Mouse (Mus musculus) spleen, adult 2 months (tissue): ENCODE results near the gene Doc2a. TPM values are rescaled to one million over a fixed set of nuclear protein-coding genes. Genes with fewer than 3 reads are reported as not detected.
A peak's percentile ranks its signal among the peaks of the same experiment; 100 is the strongest.

Experiments
- DNase-seq, 2 experiments: peaks; one replicate each; pipeline versions ENCODE4 v3.0.0 to v3.0.0-alpha.2; 2012 to 2021; ENCODE audit warnings: low spot score in 2 of 2, low read depth in 1 of 2
- H3K27ac ChIP-seq: fragments of 200-500 bp; 2 replicates; pipeline ENCODE4 v1.5.1; 2012; ENCODE audit warnings: low read length, inconsistent platforms; ENCODE audit not compliant: insufficient read depth
- H3K27me3 ChIP-seq: fragments of 200-500 bp; 2 replicates; pipeline ENCODE4 v1.6.1; 2012; ENCODE audit warnings: mild to moderate bottlenecking, moderate library complexity, low read length, inconsistent platforms; ENCODE audit not compliant: control insufficient read depth, insufficient read depth
- H3K36me3 ChIP-seq: fragments of 200-500 bp; 2 replicates; pipeline ENCODE4 v1.6.1; 2012; ENCODE audit warnings: mild to moderate bottlenecking, low read length, inconsistent platforms; ENCODE audit not compliant: control insufficient read depth, insufficient read depth
- H3K4me1 ChIP-seq: fragments of 200-500 bp; 2 replicates; pipeline ENCODE4 v1.6.1; 2011; ENCODE audit warnings: inconsistent platforms; ENCODE audit not compliant: control insufficient read depth, insufficient read depth, insufficient read length
- H3K4me3 ChIP-seq: fragments of 200-500 bp; 2 replicates; pipeline ENCODE4 v1.5.1; 2011; ENCODE audit warnings: mild to moderate bottlenecking, inconsistent platforms; ENCODE audit not compliant: insufficient read depth, insufficient read length; ENCODE audit errors: extremely low read depth
- CTCF ChIP-seq: fragments of 200-500 bp; IDR thresholded peaks from 2 replicates; pipeline ENCODE4 v1.5.1; 2011; ENCODE audit warnings: mild to moderate bottlenecking, inconsistent platforms; ENCODE audit not compliant: insufficient read depth, insufficient read length, insufficient replicate concordance; ENCODE audit errors: extremely low read depth
- POLR2A ChIP-seq: fragments of 200-500 bp; IDR thresholded peaks from 2 replicates; pipeline ENCODE4 v1.6.1; 2011; ENCODE audit warnings: low read depth, low read length, inconsistent platforms
- WGBS: fragments of 180-500 bp; shearing (Covaris S2); methylation state at CpG from one replicate; pipeline ENCODE4 v1.1.7; 2018; 5-methylcytosine and 5-hydroxymethylcytosine counted together
- polyA plus RNA-seq: library from polyadenylated mRNA; depleted of rRNA; stranded (reverse); fragments of >200 nt; gene quantifications from 2 replicates; pipeline ENCODE4 v1.2.3, GENCODE M21; 2012

Doc2a gene
- polyA plus RNA-seq, 1 experiment = not detected

- peaks cover 7% of the 10 kb centered on the region; the same call in 1 of the 2 replicates for H3K4me1 ChIP-seq
- WGBS = 65% methylated on average over 9 of the region's 9 CpGs
- TF ChIP-seq CTCF (no peak), POLR2A (no peak)
- no peak for DNase-seq
- H3K36me3 ChIP-seq = no peaks in the 10 kb centered on the region
- no peak overlapping the region for H3K4me3 ChIP-seq
- no peak overlapping the region for H3K27ac ChIP-seq
- peaks cover 9% of the 10 kb centered on the region for H3K27me3 ChIP-seq
Measured at GRCm38 (mm10) chr7:126843276-126843675, 3.9 kb upstream of the Doc2a start.

- no peak overlapping the region for H3K27ac ChIP-seq
- no peak for TF ChIP-seq POLR2A
- no peak for TF ChIP-seq CTCF
- H3K36me3 ChIP-seq = no peaks in the 10 kb centered on the region
- no peak for DNase-seq
- H3K4me3 ChIP-seq = no peak overlapping the region
- H3K27me3 ChIP-seq = peaks cover 16% of the 10 kb centered on the region
- peaks cover 7% of the 10 kb centered on the region; the same call in 1 of the 2 replicates for H3K4me1 ChIP-seq
- 96% methylated on average over 2 of the region's 2 CpGs for WGBS
Measured at GRCm38 (mm10) chr7:126845516-126845915, 1.7 kb upstream of the Doc2a start.

GRCm38 (mm10) chr7:126847421-126848398 lies 494 bp downstream of the Doc2a start:
- H3K4me1 ChIP-seq = peaks cover 7% of the 10 kb centered on the region; the same call in 1 of the 2 replicates
- H3K27me3 ChIP-seq = peaks cover 16% of the 10 kb centered on the region
- TF ChIP-seq CTCF (no peak), POLR2A (no peak)
- H3K4me3 ChIP-seq = peak overlapping the region; percentile 39; the same call in 1 of the 2 replicates
- no peak for DNase-seq
- H3K27ac ChIP-seq = no peak overlapping the region
- WGBS = 4% methylated on average over 54 of the region's 74 CpGs
- H3K36me3 ChIP-seq = peaks cover 9% of the 10 kb centered on the region

GRCm38 (mm10) chr7:126848794-126849193 lies 1.6 kb downstream of the Doc2a start:
- H3K36me3 ChIP-seq = peaks cover 12% of the 10 kb centered on the region
- WGBS = 28% methylated on average over 10 of the region's 10 CpGs
- H3K4me1 ChIP-seq = peaks cover 7% of the 10 kb centered on the region; the same call in 1 of the 2 replicates
- TF ChIP-seq POLR2A (no peak), CTCF (no peak)
- no peak overlapping the region for H3K27ac ChIP-seq
- no peak for DNase-seq
- peaks cover 16% of the 10 kb centered on the region for H3K27me3 ChIP-seq
- no peak overlapping the region for H3K4me3 ChIP-seq

- WGBS = 84% methylated on average over 6 of the region's 6 CpGs
- no peak for TF ChIP-seq POLR2A
- no peak for TF ChIP-seq CTCF
- Histone ChIP-seq H3K4me3 (no peak overlapping the region), H3K36me3 (peaks cover 18% of the 10 kb centered on the region), H3K27me3 (peaks cover 16% of the 10 kb centered on the region), H3K27ac (no peak overlapping the region), H3K4me1 (peaks cover 7% of the 10 kb centered on the region; the same call in 1 of the 2 replicates)
- no peak for DNase-seq
Measured at GRCm38 (mm10) chr7:126850161-126850560, 2.9 kb downstream of the Doc2a start.

- Histone ChIP-seq H3K27me3 (peaks cover 16% of the 10 kb centered on the region), H3K4me3 (no peak overlapping the region), H3K27ac (no peak overlapping the region), H3K4me1 (peaks cover 7% of the 10 kb centered on the region; the same call in 1 of the 2 replicates), H3K36me3 (peaks cover 22% of the 10 kb centered on the region)
- WGBS = 82% methylated on average over 12 of the region's 12 CpGs
- DNase-seq = no peak
- no peak for TF ChIP-seq POLR2A
- TF ChIP-seq CTCF = no peak
Measured at GRCm38 (mm10) chr7:126851192-126851591, 4.0 kb downstream of the Doc2a start.
